9 mouse cellular contexts compared by ENCODE assay signal in genomic region chr2:168268033-168268432, GRCm38 (mm10). TPM values are rescaled to one million over a fixed set of nuclear protein-coding genes. Genes with fewer than 3 reads are reported as not detected.
A peak's percentile ranks its signal among the peaks of the same experiment; 100 is the strongest.
DNase-seq lines count a peak whose midpoint lies in the region; ATAC-seq and TF ChIP-seq lines count a peak whose summit lies in the region.
"Had no signal": no experiment of that assay in that cellular context is flagged by ENCODE, and none has a peak within 500 bp of the region (broad histone marks: within the 10 kb centered on the region; RNA-seq: fewer than 3 reads in every experiment).

No protein-coding gene starts in this region.

- WGBS in limb, embryonic 12.5 days, result 32% methylated on average over 7 of the region's 7 CpGs
- WGBS in small intestine, adult 2 months, result 19% methylated on average over 7 of the region's 7 CpGs

- H3K4me3 ChIP-seq in limb, embryonic 12.5 days (replicated peaks), result peak overlapping the region; percentile 16
- H3K4me3 ChIP-seq in small intestine, adult 2 months (ENCODE audit: low read depth, low read length), result no peak overlapping the region
- H3K4me3 ChIP-seq: erythroblast, embryonic 14.5 days had no signal

- 0 out of 2 replicates have a peak overlapping the region, but pooled peaks have one; percentile 42 for H3K9ac ChIP-seq in limb, embryonic 12.5 days (replicated peaks)

- H3K36me3 ChIP-seq in limb, embryonic 12.5 days, result no peaks in the 10 kb centered on the region
- no peaks in the 10 kb centered on the region for H3K36me3 ChIP-seq in small intestine, adult 2 months (ENCODE audit: control insufficient read depth, insufficient read depth, low read length)

- TF ChIP-seq CTCF in small intestine, adult 2 months (IDR thresholded peaks at IDR 0.05; ENCODE audit: extremely low read depth, insufficient read length, insufficient replicate concordance, low read depth, low read length), result peak; percentile 28; the same call in 1 of the 2 replicates

- H3K4me1 ChIP-seq in limb, embryonic 12.5 days (replicated peaks), result 0 out of 2 replicates have a peak, but pooled peaks cover 1% of the 10 kb centered on the region
- H3K4me1 ChIP-seq in small intestine, adult 2 months (ENCODE audit: control insufficient read depth, insufficient read depth, insufficient read length, low read length), result no peaks in the 10 kb centered on the region

- peaks cover 22% of the 10 kb centered on the region for H3K27me3 ChIP-seq in limb, embryonic 12.5 days
- H3K27me3 ChIP-seq in small intestine, adult 2 months (ENCODE audit: control insufficient read depth, insufficient read depth, low read length), result no peaks in the 10 kb centered on the region

- no peaks in the 10 kb centered on the region for H3K9me3 ChIP-seq in limb, embryonic 12.5 days

- 0 out of 2 replicates have a peak, but pooled peaks have one; percentile 34 for ATAC-seq in limb, embryonic 12.5 days (ENCODE audit: insufficient number of reproducible peaks, insufficient read depth, low FRiP score, low TSS enrichment, low read depth)

- peak overlapping the region; percentile 50 for H3K4me2 ChIP-seq in limb, embryonic 12.5 days

- no peak for TF ChIP-seq POLR2A in small intestine, adult 2 months (IDR thresholded peaks at IDR 0.05; ENCODE audit: low read depth, low read length)

- H3K27ac ChIP-seq in limb, embryonic 12.5 days, result no peak overlapping the region
- H3K27ac ChIP-seq in small intestine, adult 2 months (ENCODE audit: insufficient read depth, low read depth, low read length), result no peak overlapping the region

- DNase-seq in cerebellum, postnatal 10 days, result peak; percentile 56 to 64
- no peak for DNase-seq in cerebellum, adult 11-12 months
- DNase-seq in urinary bladder, postnatal 14 days (ENCODE audit: low spot score), result peak; percentile 57
- DNase-seq in urinary bladder, postnatal 4 days (ENCODE audit: low spot score in 2 of 2), result no peak
- DNase-seq in B cell, adult 2 months, result no peak
- DNase-seq in gastrocnemius, adult 8-10 months (ENCODE audit: low spot score in 2 of 2), result no peak

RNA-seq across cellular contexts. Expression of gene Kcng1, which starts 13.5 kb away (rescaled TPM):
- polyA plus RNA-seq in limb, embryonic 12.5 days (2016; fragmentation: Nextera tagmentation; extraction: Ambion mirVana), result 0.85 and 1.6 TPM in 2 replicates
- polyA plus RNA-seq in small intestine, adult 2 months (2012; rRNA removed), result 0.86 and 1.3 TPM in 2 replicates
- total RNA-seq in gastrocnemius, adult 8-10 months (2022), result under 1 TPM in 1 of 4 experiments, not detected in 3; 0.31 TPM
- polyA plus RNA-seq: erythroblast, embryonic 14.5 days had no signal

RNA-seq across cellular contexts. Expression of gene Mocs3, which starts 37.6 kb away (rescaled TPM):
- polyA plus RNA-seq in limb, embryonic 12.5 days (2016; fragmentation: Nextera tagmentation; extraction: Ambion mirVana), result 9.2 and 10.8 TPM in 2 replicates
- polyA plus RNA-seq in small intestine, adult 2 months (2012; rRNA removed), result 31.2 and 47.1 TPM in 2 replicates
- 1 to 10 TPM; 4.4 to 5.9 (median 5.6) TPM for total RNA-seq in gastrocnemius, adult 8-10 months (2022)

RNA-seq across cellular contexts. Expression of gene Dpm1, which starts 37.6 kb away (rescaled TPM):
- polyA plus RNA-seq in limb, embryonic 12.5 days (2016; fragmentation: Nextera tagmentation; extraction: Ambion mirVana), result 72.4 and 73.8 TPM in 2 replicates
- 12.9 and 26.2 TPM in 2 replicates for polyA plus RNA-seq in small intestine, adult 2 months (2012; rRNA removed)
- total RNA-seq in gastrocnemius, adult 8-10 months (2022), result 10 to 100 TPM; 49.6 to 72.9 (median 64.6) TPM

RNA-seq across cellular contexts. Expression of gene Gm20716, which starts 37.9 kb away (rescaled TPM):
- polyA plus RNA-seq in limb, embryonic 12.5 days (2016; fragmentation: Nextera tagmentation; extraction: Ambion mirVana), result 23.2 and 29.6 TPM in 2 replicates
- not detected in 2 replicates for polyA plus RNA-seq in small intestine, adult 2 months (2012; rRNA removed)
- 10 to 100 TPM; 10.1 to 16.6 (median 14.1) TPM for total RNA-seq in gastrocnemius, adult 8-10 months (2022)
- polyA plus RNA-seq: erythroblast, embryonic 14.5 days had no signal

Comparison
In these comparisons a context has a peak if more than half of its experiments do, and no peak if none do; other contexts are left out.
1. DNase-seq: peak in cerebellum, postnatal 10 days (2 of 2) and urinary bladder, postnatal 14 days (single experiment); none in cerebellum, adult 11-12 months (single experiment), urinary bladder, postnatal 4 days (0 of 2), B cell, adult 2 months (0 of 2) and gastrocnemius, adult 8-10 months (0 of 2).